In the genomic region with DNA sequence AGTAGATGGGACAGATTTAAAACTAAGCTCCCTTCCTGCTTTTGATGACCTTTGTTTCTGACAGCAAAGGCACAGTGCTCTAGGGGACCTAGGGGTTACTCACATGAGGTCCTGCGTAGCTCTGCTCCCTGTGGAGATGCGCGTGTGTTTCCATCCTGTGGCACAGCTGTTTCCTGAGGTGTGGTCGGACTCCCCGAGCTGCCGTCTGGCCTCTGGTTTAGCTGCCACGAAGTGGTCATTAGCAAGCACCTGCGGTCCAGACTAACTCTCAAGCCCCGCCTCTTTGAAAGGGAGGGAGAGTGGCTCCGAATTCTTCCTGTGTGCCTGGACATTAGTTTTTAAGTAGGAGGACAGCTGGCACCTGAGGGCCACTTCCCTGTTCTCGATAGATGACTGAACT, we compare ENCODE assay signal across 8 mouse cellular contexts. TPM values are rescaled to one million over a fixed set of nuclear protein-coding genes. Genes with fewer than 3 reads are reported as not detected.
A peak's percentile ranks its signal among the peaks of the same experiment; 100 is the strongest.
DNase-seq lines count a peak whose midpoint lies in the region; ATAC-seq lines count a peak whose summit lies in the region.

TSS of gene Gne (minus strand) at position 233 of the 400 bp plus-strand sequence.

- ATAC-seq in heart, embryonic 16.5 days (replicated peaks; ENCODE audit: extremely low read depth, insufficient read depth, low FRiP score), result peak; percentile 41; the same call in 1 of the 2 replicates
- peak; percentile 66 for ATAC-seq in lung, embryonic 16.5 days (ENCODE audit: low read depth)
- ATAC-seq in stomach, embryonic 16.5 days (ENCODE audit: insufficient read depth, low FRiP score), result no peak

- H3K27me3 ChIP-seq in heart, embryonic 16.5 days (ENCODE audit: control insufficient read depth, insufficient read depth, low read length), result no peaks in the 10 kb centered on the region
- H3K27me3 ChIP-seq in lung, embryonic 16.5 days (ENCODE audit: control insufficient read depth, insufficient read depth, low read depth, low read length), result no peaks in the 10 kb centered on the region
- no peaks in the 10 kb centered on the region for H3K27me3 ChIP-seq in stomach, embryonic 16.5 days (ENCODE audit: control insufficient read depth, insufficient read depth, low read length)

- WGBS in heart, embryonic 16.5 days, result 17% methylated on average over 11 of the region's 11 CpGs
- 7% methylated on average over 11 of the region's 11 CpGs for WGBS in lung, embryonic 16.5 days
- 5% methylated on average over 11 of the region's 11 CpGs for WGBS in stomach, embryonic 16.5 days

- H3K9ac ChIP-seq in heart, embryonic 16.5 days (ENCODE audit: low read length), result no peak within 1 kb of the TSS
- H3K9ac ChIP-seq in lung, embryonic 16.5 days (ENCODE audit: low read length), result peak within 1 kb of the TSS; percentile 57
- no peak within 1 kb of the TSS; the same call in 1 of the 2 replicates for H3K9ac ChIP-seq in stomach, embryonic 16.5 days (ENCODE audit: low read length)

- H3K4me3 ChIP-seq in heart, embryonic 16.5 days (ENCODE audit: low read length), result 0 out of 2 replicates have a peak within 1 kb of the TSS, but pooled peaks have one; percentile 0
- H3K4me3 ChIP-seq in lung, embryonic 16.5 days (ENCODE audit: low read length), result peak within 1 kb of the TSS; percentile 40
- no peak within 1 kb of the TSS for H3K4me3 ChIP-seq in stomach, embryonic 16.5 days (replicated peaks; ENCODE audit: low read length)

- no peaks in the 10 kb centered on the region for H3K4me1 ChIP-seq in heart, embryonic 16.5 days (ENCODE audit: control insufficient read depth, insufficient read depth, low read length)
- H3K4me1 ChIP-seq in lung, embryonic 16.5 days (replicated peaks; ENCODE audit: control insufficient read depth, insufficient read depth, low read length), result peaks cover 11% of the 10 kb centered on the region
- H3K4me1 ChIP-seq in stomach, embryonic 16.5 days (ENCODE audit: control insufficient read depth, insufficient read depth, low read length), result no peaks in the 10 kb centered on the region

- peak within 1 kb of the TSS; percentile 14 for H3K4me2 ChIP-seq in heart, embryonic 16.5 days (ENCODE audit: low read depth, low read length)
- peak within 1 kb of the TSS; percentile 58 for H3K4me2 ChIP-seq in lung, embryonic 16.5 days (ENCODE audit: low read depth, low read length)
- peak within 1 kb of the TSS; percentile 33 for H3K4me2 ChIP-seq in stomach, embryonic 16.5 days (ENCODE audit: low read depth, low read length)

- DNase-seq in layer of hippocampus, adult 18-20 months (ENCODE audit: low spot score in 2 of 2), result no peak
- no peak for DNase-seq in layer of hippocampus, adult 11-12 months (ENCODE audit: low spot score)
- peak; percentile 42 for DNase-seq in embryo, embryonic 11 days
- DNase-seq in kidney, postnatal 25 days, result peak; percentile 43 to 68
- DNase-seq in retina, postnatal 1 day, result no peak

- H3K36me3 ChIP-seq in heart, embryonic 16.5 days (ENCODE audit: control insufficient read depth, insufficient read depth), result no peaks in the 10 kb centered on the region
- H3K36me3 ChIP-seq in lung, embryonic 16.5 days (ENCODE audit: control insufficient read depth, insufficient read depth, low read length), result no peaks in the 10 kb centered on the region
- no peaks in the 10 kb centered on the region for H3K36me3 ChIP-seq in stomach, embryonic 16.5 days (ENCODE audit: control insufficient read depth, insufficient read depth, low read length)

- H3K9me3 ChIP-seq in heart, embryonic 16.5 days (replicated peaks; ENCODE audit: control insufficient read depth, low read length), result no peaks in the 10 kb centered on the region
- no peaks in the 10 kb centered on the region for H3K9me3 ChIP-seq in lung, embryonic 16.5 days (ENCODE audit: control insufficient read depth, low read length)
- no peaks in the 10 kb centered on the region for H3K9me3 ChIP-seq in stomach, embryonic 16.5 days (replicated peaks; ENCODE audit: control insufficient read depth, low read length)

- no peak within 1 kb of the TSS for H3K27ac ChIP-seq in heart, embryonic 16.5 days (ENCODE audit: low read length)
- peak within 1 kb of the TSS; percentile 55 for H3K27ac ChIP-seq in lung, embryonic 16.5 days (ENCODE audit: low read length)
- no peak within 1 kb of the TSS for H3K27ac ChIP-seq in stomach, embryonic 16.5 days (ENCODE audit: low read length)

RNA-seq across cellular contexts. Expression of gene Gne, which starts in this region (rescaled TPM):
- total RNA-seq in layer of hippocampus, adult 18-20 months (2021), result 10 to 100 TPM; 49.7 to 53.1 TPM
- polyA plus RNA-seq in heart, embryonic 16.5 days (2015; fragmentation: Nextera tagmentation; extraction: Ambion mirVana), result 38.3 and 40.8 TPM in 2 replicates
- polyA plus RNA-seq in lung, embryonic 16.5 days (2015; fragmentation: Nextera tagmentation; extraction: Ambion mirVana), result 47.9 TPM in 2 replicates
- 30.0 and 33.1 TPM in 2 replicates for polyA plus RNA-seq in stomach, embryonic 16.5 days (2015; fragmentation: Nextera tagmentation; extraction: Ambion mirVana)

Comparison
In these comparisons a context has a peak if more than half of its experiments do, and no peak if none do; other contexts are left out.
1. DNase-seq: peak in embryo, embryonic 11 days (single experiment) and kidney, postnatal 25 days (2 of 2); none in layer of hippocampus, adult 18-20 months (0 of 2), layer of hippocampus, adult 11-12 months (single experiment) and retina, postnatal 1 day (single experiment).
2. Peak in every context shown above with its lines, with median percentiles within 50 percentile points of each other: H3K4me2 ChIP-seq.